Mouse (Mus musculus) adrenal gland, postnatal 0 days (tissue): ENCODE results near the gene Gm6408. TPM values are rescaled to one million over a fixed set of nuclear protein-coding genes. Genes with fewer than 3 reads are reported as not detected.

Source experiments
- polyA plus RNA-seq: library from polyadenylated mRNA; unstranded; fragments of >200 nt; fragmentation: Nextera tagmentation; extraction: Ambion mirVana; gene quantifications from 2 replicates; pipeline ENCODE4 v1.2.1, GENCODE M21; 2015

Gm6408 gene
- not detected in 2 replicates for polyA plus RNA-seq

GRCm38 (mm10) chr5:146481665-146482064, at the start of gene Gm6408:
TSS of gene Gm6408 (plus strand) at chr5:146481965.

GRCm38 (mm10) chr5:146491063-146491462, 9.3 kb downstream of the Gm6408 start, which contains the start of gene Gm6370:
TSS of gene Gm6370 (plus strand) at chr5:146491363.

GRCm38 (mm10) chr5:146502099-146502498, 20.3 kb downstream of the Gm6408 start, which contains the start of gene 4930449I24Rik:
TSS of gene 4930449I24Rik (plus strand) at chr5:146502399.

GRCm38 (mm10) chr5:146513823-146514222, 32.1 kb downstream of the Gm6408 start, which contains the start of gene Gm3402:
TSS of gene Gm3402 (plus strand) at chr5:146514123.

GRCm38 (mm10) chr5:146525501-146525900, 43.7 kb downstream of the Gm6408 start, which contains the start of gene Gm3404:
TSS of gene Gm3404 (plus strand) at chr5:146525801.

Other genes starting within 250 kb of the Gm6408 start
- gene Wasf3, start 97.0 kb upstream of the Gm6408 start, polyA plus RNA-seq = 4.0 and 4.9 TPM in 2 replicates
- gene Gm6370, start 9.4 kb downstream of the Gm6408 start, polyA plus RNA-seq = not detected in 2 replicates
- not detected in 2 replicates for gene 4930449I24Rik, start 20.4 kb downstream of the Gm6408 start, polyA plus RNA-seq
- not detected in 2 replicates for gene Gm3402, start 32.2 kb downstream of the Gm6408 start, polyA plus RNA-seq
- not detected in 2 replicates for gene Gm3404, start 43.8 kb downstream of the Gm6408 start, polyA plus RNA-seq
- not detected in 2 replicates for gene Gm3409, start 55.7 kb downstream of the Gm6408 start, polyA plus RNA-seq
- gene Gm3415, start 74.2 kb downstream of the Gm6408 start, polyA plus RNA-seq = not detected in 2 replicates
- 0.11 TPM in 1 of 2 replicates, not detected in the other for gene Gpr12, start 103.3 kb downstream of the Gm6408 start, polyA plus RNA-seq